Mouse (Mus musculus) frontal cortex, adult 2 months (tissue): Measurements from ENCODE around the gene A530016L24Rik. TPM values are rescaled to one million over a fixed set of nuclear protein-coding genes. Genes with fewer than 3 reads are reported as not detected.

Experiments used
- DNase-seq, 2 experiments: peaks; one replicate each; pipeline ENCODE4 v3.0.0; 2022; ENCODE audit warnings: low spot score in 1 of 2; ENCODE audit errors: extremely low spot score in 1 of 2
- polyA plus RNA-seq: library from polyadenylated mRNA; depleted of rRNA; stranded (reverse); fragments of >200 nt; gene quantifications from 2 replicates; pipeline ENCODE4 v1.2.3, GENCODE M21; 2012

The A530016L24Rik gene
- polyA plus RNA-seq, 1 experiment, result 0.04 TPM

DNA sequence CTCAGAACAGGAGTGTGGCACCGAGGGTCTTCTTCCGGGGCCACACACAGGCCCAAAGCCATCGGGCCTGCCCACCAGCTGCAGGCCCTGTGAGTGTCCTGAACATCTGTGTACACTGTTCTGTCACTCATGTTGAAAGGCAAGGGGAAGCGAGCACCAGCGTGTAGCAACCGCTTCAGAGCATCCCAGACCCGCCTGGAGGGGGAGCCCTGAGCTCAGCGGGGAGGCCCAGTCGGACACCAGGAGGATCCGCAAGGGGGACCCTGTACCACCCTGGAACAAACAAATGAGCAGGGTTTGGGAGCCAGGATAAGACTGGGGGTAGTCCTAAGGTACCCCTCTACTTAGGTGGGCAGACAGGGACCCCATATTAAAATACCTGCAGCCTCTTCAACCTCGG, 9.4 kb downstream of the A530016L24Rik start:
- DNase-seq, result peak in 1 of 2 experiments; percentile 68

DNA sequence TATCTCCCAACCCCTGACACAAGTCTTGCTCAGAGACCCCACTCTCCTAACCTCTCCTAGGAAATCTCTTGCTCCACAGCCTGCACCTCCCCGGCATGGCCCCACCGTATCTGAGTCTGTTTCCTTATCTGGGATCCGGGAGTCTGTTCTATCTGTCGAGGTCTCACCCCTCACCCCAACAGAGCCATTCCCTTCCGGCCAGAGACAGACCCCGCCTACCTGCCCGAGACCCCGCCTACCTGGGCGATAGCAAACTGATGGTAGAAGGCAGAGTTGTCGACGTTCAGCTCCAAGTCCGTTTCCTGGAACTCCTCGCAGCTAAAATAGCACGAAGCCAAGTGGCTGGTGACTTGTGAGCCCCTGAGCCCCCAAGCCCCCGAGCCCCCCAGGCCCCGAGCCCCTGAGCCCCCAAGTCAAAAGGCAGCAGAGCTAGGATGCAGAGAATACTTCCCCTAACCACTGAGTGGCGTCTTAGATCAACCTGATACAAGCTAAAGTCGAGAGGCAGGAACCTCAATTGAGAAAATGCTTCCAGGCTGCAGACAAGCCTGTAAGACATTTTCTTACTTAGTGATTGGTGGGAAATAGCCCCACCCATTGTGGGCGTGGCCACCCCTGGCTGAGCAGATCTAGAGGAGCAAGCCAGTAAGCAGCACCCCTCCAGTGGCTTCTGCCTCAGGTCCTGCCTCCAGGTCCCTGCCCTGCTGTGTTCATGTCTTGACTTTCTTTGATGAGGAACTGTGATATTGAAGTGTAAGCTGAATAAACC, 13.9 kb downstream of the A530016L24Rik start:
- DNase-seq, result no peak

DNA sequence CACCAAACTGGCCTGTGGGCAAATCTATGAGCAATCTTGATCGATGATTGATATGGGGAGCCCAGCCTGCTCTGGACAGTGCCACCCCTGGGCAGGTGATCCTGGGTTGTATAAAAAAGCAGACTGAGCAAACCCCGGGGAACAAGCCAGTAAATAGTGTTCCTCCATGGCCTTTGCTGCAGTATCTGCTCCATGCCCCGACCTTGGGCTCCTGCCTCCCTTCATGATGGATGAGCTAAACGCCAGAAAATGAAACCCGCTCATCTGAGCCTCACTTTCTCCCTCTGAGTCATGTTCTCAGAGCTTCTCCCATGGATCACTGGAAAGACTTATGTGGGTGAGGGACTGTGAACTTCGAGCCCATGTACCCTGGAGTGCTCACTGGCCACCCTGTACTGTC, 17.0 kb downstream of the A530016L24Rik start:
- no peak for DNase-seq

DNA sequence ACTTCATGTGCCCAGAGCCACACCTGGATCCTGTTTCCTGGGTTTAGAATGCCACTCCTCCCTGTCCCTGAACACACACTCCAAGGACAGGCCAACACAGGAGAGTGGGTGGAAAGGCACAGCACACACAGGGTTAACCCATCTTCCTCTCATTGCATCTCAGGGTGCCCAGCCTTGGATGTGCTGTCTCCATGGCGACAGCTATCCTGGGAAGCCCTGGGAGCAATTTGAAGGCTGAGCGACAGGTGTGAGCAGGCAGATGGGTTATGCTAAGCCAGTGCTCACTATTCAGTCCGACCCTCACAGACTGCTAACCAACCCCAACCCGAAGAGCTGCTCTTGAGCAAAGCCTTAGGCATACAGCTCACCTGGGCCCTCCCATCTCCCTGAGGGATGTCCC, 18.0 kb downstream of the A530016L24Rik start:
- DNase-seq, result peak in 1 of 2 experiments; percentile 45

DNA sequence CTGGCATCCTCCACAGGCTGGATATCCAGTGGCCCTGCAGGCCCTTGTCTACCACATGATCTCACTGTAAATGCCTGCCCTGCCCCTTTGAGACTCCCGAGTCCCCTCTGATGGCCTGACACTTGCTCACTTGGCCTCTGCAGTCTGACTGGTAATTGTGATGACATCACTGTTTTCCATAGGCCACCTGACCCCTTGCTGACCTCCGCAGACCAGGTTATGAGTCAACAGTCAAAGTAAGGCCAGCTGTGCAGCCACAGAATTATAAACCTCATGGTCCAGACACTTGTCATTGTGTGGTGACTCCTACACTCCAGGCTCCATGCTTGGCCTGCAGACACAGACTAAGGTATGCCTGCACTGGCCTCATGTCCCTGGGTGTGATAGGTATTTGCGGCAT, 18.7 kb downstream of the A530016L24Rik start:
- DNase-seq, result no peak

DNA sequence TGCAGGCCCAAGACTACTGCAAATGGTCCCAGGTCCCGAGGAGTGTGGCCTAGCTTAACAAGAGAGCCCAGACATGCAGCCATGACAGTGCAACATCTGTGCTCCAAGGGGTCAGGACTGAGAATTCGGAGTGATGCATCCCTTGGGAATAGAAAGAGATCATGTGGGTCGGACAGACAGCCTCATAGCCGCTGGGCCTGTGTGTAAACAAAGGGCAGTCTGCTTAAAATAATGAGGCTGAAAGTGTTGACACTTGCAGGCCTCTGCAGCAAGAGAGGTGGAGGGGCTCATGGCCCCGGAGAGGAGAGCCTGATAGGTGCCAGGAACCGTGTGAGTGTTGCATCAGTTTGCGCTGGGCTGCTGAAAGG, 21.1 kb downstream of the A530016L24Rik start:
- DNase-seq, result no peak

DNA sequence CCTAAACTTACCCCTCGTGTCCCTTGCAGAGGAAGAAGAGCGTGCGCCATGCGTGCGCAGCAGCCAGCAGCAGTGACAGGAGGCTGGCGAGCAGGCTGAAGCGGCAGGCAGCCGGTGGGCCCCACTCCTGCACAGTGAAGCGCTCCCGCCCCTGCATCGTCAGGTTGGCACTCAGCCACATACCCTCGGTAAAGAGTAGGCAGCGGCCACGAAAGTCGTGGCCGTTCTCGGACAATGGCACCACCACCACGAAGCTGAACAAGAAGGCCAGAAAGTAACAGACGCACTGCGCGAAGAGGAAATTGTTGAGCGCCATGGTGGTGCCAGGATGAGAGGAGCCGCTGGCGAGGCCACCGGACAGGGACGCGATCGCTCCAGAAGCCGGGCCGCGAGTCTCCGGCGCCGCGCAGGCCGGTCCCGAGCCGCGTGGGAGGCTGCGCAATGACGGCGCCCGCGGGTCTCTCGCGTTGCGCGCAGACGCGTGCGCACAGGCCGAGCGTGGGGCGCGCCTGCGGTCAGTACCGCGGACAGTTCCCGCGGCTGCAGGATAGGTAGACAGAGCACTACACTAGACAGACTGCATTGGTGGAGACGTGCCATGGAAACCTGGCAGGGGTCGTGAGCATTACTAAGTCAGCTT, 21.6 kb downstream of the A530016L24Rik start:
- DNase-seq, result peak in 1 of 2 experiments; percentile 83

DNA sequence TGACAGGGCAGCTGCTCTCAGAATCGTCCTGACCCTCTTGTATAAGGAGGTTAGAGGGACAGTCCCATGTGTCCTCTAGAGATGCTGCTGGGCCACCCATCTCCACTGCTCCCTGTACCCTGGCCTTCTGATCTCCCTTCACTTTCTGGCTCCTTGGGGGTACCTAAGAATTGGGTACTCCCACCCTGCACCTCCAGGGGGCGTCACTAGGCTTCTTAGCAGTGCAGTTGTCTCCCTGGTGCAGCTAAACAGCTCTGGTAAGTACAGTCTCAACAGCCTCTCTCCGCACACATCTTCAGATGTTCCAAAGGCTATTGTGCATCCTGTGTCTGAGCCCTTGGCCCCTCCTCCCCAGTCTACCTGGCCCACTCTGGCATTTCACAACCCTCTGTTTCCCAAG, 25.6 kb downstream of the A530016L24Rik start:
- no peak for DNase-seq

DNA sequence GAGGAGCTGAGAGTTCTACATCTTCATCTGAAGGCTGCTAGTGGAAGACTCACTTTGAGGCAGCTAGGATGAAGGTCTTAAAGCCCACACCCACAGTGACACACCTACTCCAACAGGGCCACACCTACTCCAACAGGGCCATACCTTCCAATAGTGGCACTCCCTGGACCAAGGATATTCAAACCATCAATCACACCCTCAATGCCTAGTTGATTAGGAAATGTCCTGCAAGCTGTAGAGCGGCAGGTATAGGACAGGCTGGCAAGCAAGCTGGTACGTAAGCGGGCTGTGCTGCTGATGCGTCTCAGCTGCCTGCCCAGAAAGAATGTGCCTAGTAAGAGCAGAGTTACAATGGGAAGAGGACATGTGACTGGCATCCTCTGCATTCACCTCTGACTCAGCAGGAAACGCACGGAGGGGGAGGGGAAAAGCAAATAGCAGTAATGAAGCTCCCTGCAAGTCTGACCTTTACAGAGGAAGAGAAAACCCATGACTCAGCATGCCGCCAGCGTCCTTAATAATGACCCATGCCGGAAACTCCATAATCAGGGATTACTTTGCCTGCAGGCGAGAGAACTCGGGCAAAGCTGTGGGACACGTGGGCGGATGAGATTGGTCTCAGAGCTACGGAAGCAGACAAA, 27.6 kb downstream of the A530016L24Rik start, which contains the start of gene Tmem179:
Gene Tmem179, minus strand, starts transcription at position 51 of the 641 bp plus-strand sequence.
- peak in 1 of 2 experiments; percentile 46 for DNase-seq

DNA sequence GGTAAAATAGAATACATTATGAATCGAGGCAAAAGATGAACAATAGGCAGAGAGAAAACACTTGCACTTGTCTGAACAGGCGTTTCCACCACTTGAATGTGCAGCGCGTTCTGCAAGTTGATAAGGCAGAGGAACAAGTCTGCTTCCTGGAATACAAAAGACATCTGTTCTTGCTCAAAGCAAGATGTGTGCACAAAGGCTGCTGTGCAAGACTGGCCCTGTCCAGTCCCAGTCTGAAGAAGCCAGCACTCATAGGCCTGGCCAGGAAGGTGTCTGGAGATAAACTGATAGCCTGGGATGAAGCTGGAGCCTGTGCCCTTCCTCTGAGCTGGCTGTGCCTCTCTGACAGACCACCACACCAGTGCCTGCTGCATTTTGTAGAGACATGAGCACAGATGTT, 28.9 kb downstream of the A530016L24Rik start:
- DNase-seq, result no peak

DNA sequence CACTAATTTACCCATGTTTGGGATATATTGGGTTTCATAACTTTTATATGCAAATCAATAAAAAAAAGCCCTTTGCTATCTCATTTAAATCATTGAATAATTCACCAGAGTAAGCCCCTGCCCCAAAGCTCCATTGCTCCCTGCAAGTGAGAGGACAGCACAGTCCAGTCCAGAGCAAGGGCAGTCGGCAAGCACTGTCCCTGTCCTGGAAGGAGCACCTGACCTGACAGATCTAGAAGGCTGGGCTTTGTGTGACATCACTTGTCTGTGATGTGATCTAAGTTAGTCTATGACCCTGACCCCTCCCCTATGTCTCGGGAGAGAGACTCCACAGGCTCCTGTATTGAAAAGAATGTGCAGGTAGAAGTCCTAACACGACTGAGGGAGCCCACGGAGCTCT, 44.5 kb downstream of the A530016L24Rik start:
- no peak for DNase-seq

DNA sequence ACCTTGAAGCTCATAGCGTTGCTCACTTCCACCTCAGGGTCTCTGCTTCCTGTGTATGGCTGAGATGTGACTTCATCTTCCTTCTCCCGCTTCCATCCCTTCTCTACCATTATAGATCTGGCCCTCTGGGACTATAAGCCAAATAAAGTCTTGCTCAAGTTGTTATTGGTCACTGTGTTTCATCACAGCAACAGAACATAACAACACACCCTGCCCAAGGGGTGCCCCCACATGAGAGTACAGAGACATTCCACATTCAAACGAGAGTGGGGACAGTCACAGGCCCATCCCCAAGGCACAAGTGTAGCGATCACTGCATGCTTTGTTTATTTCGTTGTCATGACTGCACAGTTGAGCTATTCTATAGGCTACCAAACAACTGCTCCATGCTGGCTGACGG, 48.0 kb downstream of the A530016L24Rik start:
- DNase-seq, result no peak

DNA sequence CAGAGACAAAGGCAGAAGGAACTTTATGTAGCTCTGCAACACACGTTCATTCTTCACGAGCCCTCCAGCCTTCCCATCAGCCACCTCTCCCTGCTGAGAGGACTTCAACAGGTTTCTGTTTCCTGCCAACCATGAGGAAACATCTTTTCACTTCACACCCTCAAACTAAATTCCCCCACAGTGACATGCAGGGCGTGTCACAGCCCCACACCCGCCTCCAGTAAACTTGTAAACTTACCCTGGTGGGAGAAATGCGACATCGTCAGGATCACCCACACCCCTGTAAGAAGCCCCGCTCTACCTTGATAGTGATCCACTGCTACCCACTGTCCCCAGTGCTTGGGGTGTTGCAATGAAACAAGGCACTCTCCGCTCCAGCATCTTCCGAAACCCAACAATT, 49.1 kb downstream of the A530016L24Rik start:
- no peak for DNase-seq

DNA sequence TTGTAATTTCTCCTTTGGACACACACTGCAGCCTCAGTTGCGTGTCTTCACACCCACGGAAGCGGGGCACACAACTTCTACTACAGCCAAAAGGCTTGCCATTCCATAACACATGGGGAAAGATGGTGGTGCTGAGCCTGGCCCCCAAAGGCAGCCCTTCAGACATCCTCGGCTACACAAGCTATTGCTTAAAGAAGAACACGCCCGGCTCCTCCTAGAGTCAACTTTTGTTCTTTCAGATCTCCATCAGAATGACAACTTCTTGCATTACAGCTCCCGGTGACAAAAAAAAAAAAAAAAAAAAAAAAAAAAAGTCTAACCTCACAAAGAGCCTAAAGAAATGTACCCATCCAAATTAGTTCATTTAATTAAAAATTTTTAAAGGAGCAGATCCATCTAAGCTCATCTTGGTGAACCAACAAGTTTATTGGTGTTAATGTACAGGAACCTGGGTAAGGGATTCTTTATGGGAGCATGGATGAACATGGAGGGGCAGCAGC, 50.3 kb downstream of the A530016L24Rik start:
- no peak for DNase-seq

DNA sequence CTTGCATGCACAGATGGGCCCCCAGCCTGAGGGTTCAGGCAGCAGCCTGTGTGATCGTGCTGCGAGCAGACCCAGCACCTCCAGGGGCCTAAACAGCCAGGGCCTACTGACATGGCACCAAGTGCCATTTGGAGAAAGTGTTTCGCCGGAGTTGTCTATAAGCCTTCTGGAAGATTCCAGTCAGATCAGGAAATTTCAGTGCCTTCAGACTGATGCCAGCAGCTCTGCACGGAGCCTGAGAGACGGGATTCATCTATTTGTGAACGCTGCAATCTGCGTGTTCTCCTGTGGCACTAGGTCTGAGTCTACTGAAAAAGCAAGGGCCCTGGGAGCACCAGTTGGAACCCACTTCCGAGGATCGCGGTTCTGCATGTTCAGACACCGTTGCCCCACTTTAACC, 51.1 kb downstream of the A530016L24Rik start:
- no peak for DNase-seq

DNA sequence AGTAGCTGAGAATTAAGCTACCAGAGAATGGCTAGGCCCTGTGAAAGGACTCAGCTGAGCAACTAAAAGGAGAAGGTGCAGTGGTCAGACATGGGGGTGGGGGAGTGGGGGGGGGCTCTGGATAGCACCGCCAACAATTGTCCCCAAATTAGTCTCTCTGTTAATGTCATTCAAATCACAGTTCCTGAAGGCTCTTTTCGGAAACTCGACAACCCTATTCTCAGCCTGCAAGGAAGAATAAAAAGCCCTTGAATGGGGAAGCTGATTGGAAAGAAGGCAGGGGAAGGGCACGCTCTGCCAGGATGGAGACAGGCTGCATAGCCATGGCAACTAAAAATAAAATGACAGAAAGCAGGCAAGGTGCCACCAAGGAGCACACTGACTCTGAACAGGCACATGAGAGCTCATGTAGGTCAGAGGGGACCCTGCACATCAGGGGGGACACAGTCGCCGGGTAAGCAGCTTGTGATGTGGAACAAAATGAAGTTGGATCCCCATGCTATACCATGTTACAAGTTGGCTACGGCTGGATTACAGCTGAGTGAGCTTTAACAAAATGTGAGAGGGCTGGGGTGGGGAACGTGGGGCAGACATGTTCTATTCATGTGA, 52.3 kb downstream of the A530016L24Rik start:
- peak in 1 of 2 experiments; percentile 58 for DNase-seq

DNA sequence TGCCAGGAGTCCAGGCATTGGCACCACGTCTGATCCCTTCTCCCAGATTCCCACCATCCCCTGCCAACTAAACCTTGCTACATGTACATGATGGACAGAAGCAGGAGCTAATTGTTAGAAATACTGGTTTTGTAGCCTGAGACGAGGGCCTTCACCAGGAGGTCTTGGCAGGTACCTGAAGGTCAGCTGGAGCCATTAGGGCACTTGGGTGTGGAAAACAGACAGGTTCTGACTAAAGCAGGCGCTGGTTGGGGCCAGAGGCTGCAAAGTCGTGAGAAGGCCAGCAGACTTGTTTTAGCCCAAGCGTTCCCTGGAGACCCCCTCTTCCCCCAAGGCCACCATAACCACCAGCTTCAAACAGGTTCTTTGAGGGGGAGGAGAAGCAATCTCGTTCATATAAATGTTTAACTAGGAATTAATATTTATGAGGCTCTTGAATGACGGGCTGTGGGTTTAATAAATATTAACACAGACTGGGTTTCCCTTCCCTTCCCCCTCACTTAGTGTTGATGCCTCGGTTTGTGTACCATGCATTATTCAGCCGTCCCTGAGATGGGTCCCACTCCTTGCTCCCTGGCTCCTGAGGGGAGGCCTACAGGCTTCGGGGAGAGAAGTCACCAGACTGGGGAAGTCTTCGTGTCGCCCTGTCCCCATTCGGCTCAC, 53.1 kb downstream of the A530016L24Rik start:
- no peak for DNase-seq

DNA sequence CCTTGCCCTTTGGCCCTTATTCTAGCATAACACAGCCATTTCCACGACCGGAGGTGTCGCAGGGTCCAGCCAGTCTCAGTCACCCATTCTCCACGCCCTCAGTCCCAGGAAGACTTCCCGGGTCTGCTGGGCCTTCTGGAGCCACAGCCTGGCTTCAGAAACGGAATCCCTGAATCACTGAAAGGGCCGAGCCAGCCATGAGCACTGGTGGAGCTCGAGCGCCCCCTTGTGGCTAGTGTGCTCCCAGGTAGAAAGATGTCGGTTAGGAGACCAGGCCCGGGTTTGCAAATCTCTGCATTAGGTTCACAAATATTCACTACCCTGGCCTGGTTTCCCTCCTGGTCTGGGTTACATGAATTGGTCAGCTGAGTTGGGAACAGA, 53.7 kb downstream of the A530016L24Rik start:
- DNase-seq, result peak; percentile 64 to 96

DNA sequence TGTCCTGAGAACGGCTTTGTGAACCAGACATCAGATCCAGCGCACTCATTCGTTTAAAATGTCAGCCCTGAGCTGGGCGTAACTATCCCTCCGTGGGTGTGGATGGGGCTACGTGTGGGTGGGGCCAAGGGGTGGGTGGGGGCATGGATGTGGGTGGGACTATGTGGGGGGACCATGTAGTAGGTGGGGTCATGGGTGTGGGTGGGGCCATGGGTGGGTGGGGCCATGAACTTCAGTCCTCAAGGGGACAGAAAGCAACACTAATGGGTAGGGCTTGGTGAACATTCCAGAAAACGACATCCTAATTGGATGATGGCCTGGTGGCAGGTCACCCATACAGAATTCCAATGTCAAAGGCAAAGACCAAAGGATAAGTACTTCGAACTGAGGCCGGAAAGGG, 54.7 kb downstream of the A530016L24Rik start:
- no peak for DNase-seq

DNA sequence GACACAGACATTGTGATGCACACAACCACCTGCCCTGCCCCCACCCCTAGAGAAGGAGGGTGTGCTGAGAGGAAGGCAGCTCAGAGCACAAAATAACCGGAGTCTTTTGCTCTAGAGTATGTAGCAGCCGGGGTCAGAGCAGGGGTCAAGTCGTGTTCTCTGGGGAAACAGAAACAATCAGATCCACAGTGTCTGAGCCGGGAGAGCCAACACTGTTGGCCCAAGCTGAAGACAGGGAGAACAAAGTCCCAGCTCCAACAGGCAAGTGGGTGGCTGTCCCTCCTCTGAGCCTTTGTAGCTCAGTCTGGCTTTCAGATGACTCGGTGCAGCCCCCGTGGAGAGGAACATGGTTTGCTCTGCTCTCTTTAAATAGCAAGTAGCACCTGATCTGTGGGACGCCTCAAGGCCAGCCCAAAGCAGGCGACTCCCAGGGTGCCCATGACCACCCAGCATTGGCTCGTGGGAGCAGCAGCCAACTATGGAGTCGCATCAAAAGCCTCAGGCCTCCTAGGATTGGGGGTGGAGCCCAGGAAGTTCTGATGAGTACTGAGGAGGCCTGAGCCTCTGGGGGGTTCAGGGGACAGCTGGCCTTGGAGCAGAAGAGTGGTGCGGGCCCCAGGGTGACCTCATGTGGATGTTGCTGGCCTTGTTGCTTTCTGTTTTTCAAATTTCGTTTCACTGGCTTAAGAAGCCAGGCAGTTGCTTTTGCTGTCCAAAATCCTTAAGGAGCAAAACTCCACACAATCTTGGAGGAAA, 55.9 kb downstream of the A530016L24Rik start:
- DNase-seq, result no peak
